In genomic region chr2:72389942-72390341, GRCm38 (mm10) we compare ENCODE assay signal across 8 mouse cellular contexts.
DNase-seq lines count a peak whose midpoint lies in the region; ATAC-seq and TF ChIP-seq lines count a peak whose summit lies in the region.

No protein-coding gene starts in this region.

- no peaks in the 10 kb centered on the region for H3K27me3 ChIP-seq in hindbrain, embryonic 11.5 days (ENCODE audit: control insufficient read depth, insufficient read depth, low read length)
- H3K27me3 ChIP-seq in hindbrain, embryonic 16.5 days (replicated peaks; ENCODE audit: control insufficient read depth, insufficient read depth, low read length) = no peaks in the 10 kb centered on the region
- H3K27me3 ChIP-seq in cerebellum, adult 2 months (ENCODE audit: control insufficient read depth, insufficient read depth, low read length) = no peaks in the 10 kb centered on the region
- no peaks in the 10 kb centered on the region for H3K27me3 ChIP-seq in midbrain, embryonic 14.5 days (ENCODE audit: control insufficient read depth, insufficient read depth, low read length)

- no peak overlapping the region for H3K4me2 ChIP-seq in hindbrain, embryonic 11.5 days (replicated peaks; ENCODE audit: low read depth, low read length)
- no peak overlapping the region for H3K4me2 ChIP-seq in hindbrain, embryonic 16.5 days (ENCODE audit: low read length)
- no peak overlapping the region for H3K4me2 ChIP-seq in midbrain, embryonic 14.5 days (ENCODE audit: low read length)

- no peak for TF ChIP-seq POLR2A in cerebellum, adult 2 months (IDR thresholded peaks at IDR 0.05; ENCODE audit: borderline replicate concordance, insufficient read depth, low read length)

- no peak overlapping the region for H3K4me3 ChIP-seq in hindbrain, embryonic 11.5 days (ENCODE audit: low read depth, low read length)
- H3K4me3 ChIP-seq in hindbrain, embryonic 16.5 days (ENCODE audit: low read length) = no peak overlapping the region
- no peak overlapping the region for H3K4me3 ChIP-seq in cerebellum, adult 2 months (replicated peaks; ENCODE audit: insufficient read depth, low read depth, low read length)
- H3K4me3 ChIP-seq in midbrain, embryonic 14.5 days (replicated peaks; ENCODE audit: low read depth, low read length) = no peak overlapping the region

- TF ChIP-seq CTCF in cerebellum, adult 2 months (IDR thresholded peaks at IDR 0.05; ENCODE audit: borderline replicate concordance, insufficient read depth, low read depth, low read length) = peak; percentile 97

- peak; percentile 86 for DNase-seq in hindbrain, embryonic 11.5 days (ENCODE audit: low spot score)
- peak; percentile 71 to 81 for DNase-seq in cerebellum, adult 2 months
- peak; percentile 69 to 82 for DNase-seq in frontal cortex, postnatal 14 days (ENCODE audit: low spot score in 2 of 2)
- DNase-seq in hindlimb bud, embryonic 11.5 days (ENCODE audit: extremely low spot score, low read depth, low spot score) = peak; percentile 49
- peak; percentile 27 to 82 for DNase-seq in left cerebral cortex, adult 9 months (ENCODE audit: low spot score in 2 of 2)
- DNase-seq in midbrain, embryonic 14.5 days = peak; percentile 86
- DNase-seq in spleen, postnatal 36 days (ENCODE audit: low spot score in 2 of 2) = peak; percentile 55 to 58

- no peaks in the 10 kb centered on the region for H3K36me3 ChIP-seq in hindbrain, embryonic 11.5 days (ENCODE audit: control insufficient read depth, insufficient read depth, low read length)
- no peaks in the 10 kb centered on the region for H3K36me3 ChIP-seq in hindbrain, embryonic 16.5 days (ENCODE audit: control insufficient read depth, insufficient read depth, low read length)
- no peaks in the 10 kb centered on the region for H3K36me3 ChIP-seq in midbrain, embryonic 14.5 days (ENCODE audit: control insufficient read depth, insufficient read depth, low read length)

- no peaks in the 10 kb centered on the region for H3K4me1 ChIP-seq in hindbrain, embryonic 11.5 days (replicated peaks; ENCODE audit: control insufficient read depth, insufficient read depth, low read length)
- no peaks in the 10 kb centered on the region for H3K4me1 ChIP-seq in hindbrain, embryonic 16.5 days (ENCODE audit: control insufficient read depth, insufficient read depth, low read depth, low read length)
- no peaks in the 10 kb centered on the region; the same call in 1 of the 2 replicates for H3K4me1 ChIP-seq in cerebellum, adult 2 months (ENCODE audit: control insufficient read depth, insufficient read depth, low read length)
- H3K4me1 ChIP-seq in midbrain, embryonic 14.5 days (ENCODE audit: control insufficient read depth, insufficient read depth, low read length) = peaks cover 4% of the 10 kb centered on the region

- H3K9me3 ChIP-seq in hindbrain, embryonic 11.5 days (ENCODE audit: control insufficient read depth, low read length) = no peaks in the 10 kb centered on the region
- no peaks in the 10 kb centered on the region for H3K9me3 ChIP-seq in hindbrain, embryonic 16.5 days (ENCODE audit: control insufficient read depth, low read length)
- H3K9me3 ChIP-seq in midbrain, embryonic 14.5 days (ENCODE audit: control insufficient read depth, low read length) = no peaks in the 10 kb centered on the region

- H3K27ac ChIP-seq in hindbrain, embryonic 11.5 days (ENCODE audit: low read depth, low read length) = no peak overlapping the region
- H3K27ac ChIP-seq in hindbrain, embryonic 16.5 days (ENCODE audit: low read depth, low read length) = no peak overlapping the region
- H3K27ac ChIP-seq in cerebellum, adult 2 months (ENCODE audit: insufficient read depth, low read length) = no peak overlapping the region
- no peak overlapping the region for H3K27ac ChIP-seq in midbrain, embryonic 14.5 days (replicated peaks; ENCODE audit: low read depth, low read length)

- WGBS in hindbrain, embryonic 11.5 days = 28% methylated on average over 9 of the region's 9 CpGs
- WGBS in hindbrain, embryonic 16.5 days = 25% methylated on average over 9 of the region's 9 CpGs
- 22% methylated on average over 9 of the region's 9 CpGs for WGBS in cerebellum, adult 2 months
- WGBS in midbrain, embryonic 14.5 days = 27% methylated on average over 9 of the region's 9 CpGs

- ATAC-seq in hindbrain, embryonic 11.5 days (ENCODE audit: low FRiP score) = no peak
- no peak for ATAC-seq in hindbrain, embryonic 16.5 days
- no peak for ATAC-seq in midbrain, embryonic 14.5 days (ENCODE audit: low FRiP score, low TSS enrichment)

- H3K9ac ChIP-seq in hindbrain, embryonic 11.5 days (ENCODE audit: low read depth, low read length) = no peak overlapping the region
- H3K9ac ChIP-seq in hindbrain, embryonic 16.5 days (ENCODE audit: low read depth, low read length) = no peak overlapping the region
- H3K9ac ChIP-seq in midbrain, embryonic 14.5 days (replicated peaks; ENCODE audit: low read length) = no peak overlapping the region
